Mouse (Mus musculus) heart, embryonic 14.5 days (tissue): ENCODE results near the gene Sned1. TPM values are rescaled to one million over a fixed set of nuclear protein-coding genes. Genes with fewer than 3 reads are reported as not detected.
"Not testable (repeated sequence)": the region's sequence is repeated elsewhere in the genome, so short reads cannot be mapped to it uniquely, and the experiment has no call there.

Experiments
- ATAC-seq: fragments of 200-750 bp; cut with Nextera tagmentation; 2 replicates; pipeline ENCODE4 v1.8.0; 2017; ENCODE audit warnings: low read depth, moderate TSS enrichment; ENCODE audit not compliant: insufficient number of reproducible peaks, insufficient read depth, low FRiP score
- H3K27ac ChIP-seq, 2 experiments: fragments of 200-500 bp in 1 of 2; fragments of 300-500 bp in 1 of 2; sonication (generic) in 1 of 2; replicated peaks in 1 of 2; 2 replicates each; pipeline ENCODE4 v1.5.1; 2012 to 2014; ENCODE audit warnings: low read depth in 2 of 2, low read length in 2 of 2, control low read depth in 1 of 2, mild to moderate bottlenecking in 1 of 2, mixed read lengths in 1 of 2; ENCODE audit not compliant: control insufficient read depth in 1 of 2, insufficient read depth in 1 of 2
- H3K27me3 ChIP-seq: fragments of 300-500 bp; sonication (generic); 2 replicates; pipeline ENCODE4 v1.6.1; 2014; ENCODE audit warnings: mild to moderate bottlenecking, low read length, control low read depth; ENCODE audit not compliant: control insufficient read depth, insufficient read depth
- H3K36me3 ChIP-seq: fragments of 300-500 bp; sonication (generic); 2 replicates; pipeline ENCODE4 v1.6.1; 2014; ENCODE audit warnings: mild to moderate bottlenecking, control low read depth, low read length, mixed read lengths; ENCODE audit not compliant: control insufficient read depth, insufficient read depth
- H3K4me1 ChIP-seq, 2 experiments: fragments of 200-500 bp in 1 of 2; fragments of 300-500 bp in 1 of 2; sonication (generic) in 1 of 2; 2 replicates each; pipeline ENCODE4 v1.6.1; 2012 to 2014; ENCODE audit warnings: low read length in 2 of 2, control low read depth in 1 of 2, mixed read lengths in 1 of 2; ENCODE audit not compliant: control insufficient read depth in 2 of 2, insufficient read depth in 2 of 2
- H3K4me2 ChIP-seq: fragments of 300-500 bp; sonication (generic); 2 replicates; pipeline ENCODE4 v1.6.1; 2014; ENCODE audit warnings: mild to moderate bottlenecking, low read length
- H3K4me3 ChIP-seq, 2 experiments: fragments of 200-500 bp in 1 of 2; fragments of 300-500 bp in 1 of 2; sonication (generic) in 1 of 2; 2 replicates each; pipeline ENCODE4 v1.5.1; 2012 to 2014; ENCODE audit warnings: low read length in 2 of 2, mild to moderate bottlenecking in 2 of 2, control low read depth in 1 of 2, low read depth in 1 of 2, moderate library complexity in 1 of 2; ENCODE audit not compliant: control insufficient read depth in 1 of 2, insufficient read depth in 1 of 2
- H3K9ac ChIP-seq: fragments of 300-500 bp; sonication (generic); 2 replicates; pipeline ENCODE4 v1.6.1; 2014; ENCODE audit warnings: mild to moderate bottlenecking, low read length
- H3K9me3 ChIP-seq: fragments of 300-500 bp; sonication (generic); 2 replicates; pipeline ENCODE4 v1.6.1; 2016; ENCODE audit warnings: low read length, control low read depth; ENCODE audit not compliant: control insufficient read depth
- WGBS: fragments of 180-500 bp; shearing (Covaris S2); extraction: QIAGEN DNeasy Blood & Tissue Kit; methylation state at CpG from one replicate; pipeline ENCODE4 v1.1.7; 2014; 5-methylcytosine and 5-hydroxymethylcytosine counted together
- polyA plus RNA-seq: library from polyadenylated mRNA; unstranded; fragments of >200 nt; fragmentation: Nextera tagmentation; extraction: Ambion mirVana; gene quantifications from 2 replicates; pipeline ENCODE4 v1.2.1, GENCODE M21; 2014

Gene Sned1
- 3.1 TPM in 2 replicates for polyA plus RNA-seq

DNA sequence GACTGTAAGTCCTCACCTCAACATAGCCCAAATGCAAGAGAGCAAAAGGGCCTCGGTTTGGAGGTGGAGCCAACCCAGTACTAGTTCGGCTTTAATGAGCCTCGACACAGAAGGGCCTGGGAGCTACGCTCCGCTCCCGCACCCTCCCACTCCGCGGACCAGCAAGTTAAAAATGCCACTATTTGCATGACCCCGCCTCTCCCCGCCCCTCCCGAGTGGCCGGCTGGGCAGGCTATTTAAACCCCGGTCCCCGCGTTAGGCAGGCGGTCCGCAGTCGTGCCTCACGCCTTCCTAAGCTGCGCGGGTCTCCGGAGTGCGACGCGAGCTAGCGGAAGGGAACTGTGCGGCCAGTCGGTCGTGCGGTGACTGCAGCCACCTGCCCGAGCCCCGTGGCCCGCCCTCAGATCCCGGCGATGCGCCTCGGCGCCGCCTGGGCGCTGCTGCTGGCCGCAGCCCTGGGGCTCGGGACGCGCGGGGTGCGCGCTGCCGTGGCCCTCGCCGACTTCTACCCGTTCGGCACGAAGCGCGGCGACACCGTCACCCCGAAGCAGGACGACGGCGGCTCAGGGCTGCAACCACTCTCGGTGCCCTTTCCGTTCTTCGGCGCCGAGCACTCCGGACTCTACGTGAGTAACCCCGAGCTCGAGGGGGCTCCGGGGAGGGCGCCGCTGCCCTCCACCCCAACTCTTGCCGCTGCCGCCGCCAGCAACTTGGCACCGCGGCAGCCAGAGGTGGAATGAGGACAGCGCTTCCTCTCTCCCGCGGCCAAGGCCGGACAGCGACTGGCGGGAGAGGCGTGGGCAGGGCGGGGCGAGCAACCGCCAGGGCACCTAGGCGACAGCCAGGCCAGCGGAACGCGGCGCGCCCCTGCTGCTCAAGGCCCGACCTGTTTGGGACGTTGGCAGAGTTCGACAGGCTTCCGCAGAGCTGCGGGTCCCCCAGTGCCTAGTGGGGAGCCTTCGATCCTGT, at the start of gene Sned1:
Gene Sned1 (plus strand): TSS at position 266 of the 969 bp plus-strand sequence.
- H3K9me3 ChIP-seq: no peaks in the 10 kb centered on the region

DNA sequence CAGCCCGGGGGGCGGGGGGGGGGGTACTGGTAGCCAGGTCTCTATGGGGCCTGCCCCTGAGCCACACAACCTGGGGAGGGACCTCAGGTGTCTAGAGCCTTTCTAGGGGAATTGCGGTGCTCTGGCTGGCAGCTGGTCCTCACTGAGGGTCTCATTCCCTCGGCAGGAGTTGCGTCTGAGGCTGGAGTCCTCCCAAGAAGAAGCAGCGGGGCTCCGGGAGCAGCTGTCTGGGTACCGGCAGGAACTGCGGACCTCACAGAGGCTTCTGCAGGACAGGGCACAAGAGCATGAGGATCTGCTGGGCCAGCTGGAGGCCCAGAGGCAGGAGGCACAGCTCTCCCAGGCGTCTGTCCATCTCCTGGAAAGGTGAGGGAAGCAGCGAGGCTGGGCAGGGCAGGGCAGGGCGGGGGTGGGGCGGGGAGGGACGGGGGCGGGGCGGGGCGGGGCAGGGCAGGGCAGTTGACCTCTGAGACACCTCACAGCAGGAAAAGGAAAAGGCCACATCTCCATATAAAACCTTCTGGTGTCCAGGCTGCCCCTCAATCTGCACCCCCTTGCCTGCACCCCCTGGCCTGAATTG, 44.8 kb upstream of the Sned1 start:
- Histone ChIP-seq H3K4me2 (no peak overlapping the region), H3K4me1 (no peaks in the 10 kb centered on the region), H3K36me3 (no peaks in the 10 kb centered on the region), H3K27ac (no peak overlapping the region), H3K9ac (no peak overlapping the region), H3K4me3 (no peak overlapping the region), H3K9me3 (peaks cover 9% of the 10 kb centered on the region; the same call in 1 of the 2 replicates), H3K27me3 (peaks cover 41% of the 10 kb centered on the region)
- WGBS: 13% methylated on average over 17 of the region's 17 CpGs
- ATAC-seq: no peak

More for the DNA sequence above, at the start of gene Sned1:
- Histone ChIP-seq H3K4me1 (peaks cover 6 to 9% of the 10 kb centered on the region in 2 experiments), H3K9ac (peak within 1 kb of the TSS; percentile 74), H3K27me3 (peaks cover 25% of the 10 kb centered on the region), H3K27ac (peak within 1 kb of the TSS in 1 of 2 experiments; percentile 45; a peak in 1 of 4 replicates), H3K4me2 (peak within 1 kb of the TSS; percentile 99), H3K36me3 (no peaks in the 10 kb centered on the region), H3K4me3 (peak within 1 kb of the TSS; percentile 45 to 58)
- ATAC-seq: peak; percentile 87
- WGBS: under 1% methylated on average over 95 of the region's 100 CpGs

DNA sequence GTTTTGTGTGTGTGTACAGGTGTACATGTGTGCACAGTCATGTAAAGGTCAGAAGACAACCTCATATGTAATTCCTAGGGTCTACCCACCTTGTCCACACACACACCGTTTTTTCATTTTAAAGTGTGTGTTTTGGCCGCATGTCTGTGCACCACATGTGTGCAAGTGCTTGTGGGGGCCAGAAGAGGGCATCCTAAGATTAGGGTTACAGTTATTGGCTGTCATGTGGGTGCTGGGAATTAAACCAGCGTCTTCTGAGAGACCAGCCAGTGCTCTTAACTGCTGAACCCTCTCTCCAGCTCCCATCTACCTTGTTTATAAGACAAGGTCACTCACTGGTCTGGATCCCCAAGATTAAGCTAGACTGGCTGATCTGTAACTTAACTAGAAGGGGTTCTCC, 40.7 kb upstream of the Sned1 start:
- H3K27me3 ChIP-seq: peaks cover 17% of the 10 kb centered on the region
- ATAC-seq: no peak
- no peak overlapping the region for H3K4me2 ChIP-seq
- H3K27ac ChIP-seq: no peak overlapping the region
- WGBS: 75% methylated on average over 3 of the region's 3 CpGs
- no peaks in the 10 kb centered on the region for H3K4me1 ChIP-seq
- H3K36me3 ChIP-seq: no peaks in the 10 kb centered on the region
- no peak overlapping the region for H3K9ac ChIP-seq
- peaks cover 9% of the 10 kb centered on the region; the same call in 1 of the 2 replicates for H3K9me3 ChIP-seq
- H3K4me3 ChIP-seq: no peak overlapping the region

DNA sequence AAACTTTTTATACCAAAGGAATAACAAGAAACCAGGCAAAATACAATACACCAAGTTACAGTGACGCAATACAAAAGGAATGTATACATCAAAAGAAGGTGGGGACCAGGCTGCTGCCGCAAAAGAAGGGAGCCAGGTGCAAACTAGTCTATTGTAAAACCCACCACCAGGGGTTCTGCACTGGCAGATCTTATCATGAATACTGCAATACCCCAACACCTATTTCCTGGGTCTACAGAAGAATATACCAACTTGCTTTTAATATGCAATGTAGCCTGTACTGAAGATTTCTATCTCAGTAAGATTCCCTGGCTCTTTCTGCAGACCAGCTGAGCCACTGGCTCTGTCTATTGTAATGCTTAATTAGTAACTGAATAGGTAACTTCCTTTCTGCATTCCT, 38.2 kb upstream of the Sned1 start:
- not testable (repeated sequence) for H3K9me3 ChIP-seq, H3K9ac ChIP-seq, ATAC-seq, H3K27me3 ChIP-seq, H3K4me3 ChIP-seq, H3K27ac ChIP-seq, H3K4me2 ChIP-seq, H3K4me1 ChIP-seq, H3K36me3 ChIP-seq
- 95% methylated on average over 2 of the region's 2 CpGs for WGBS

DNA sequence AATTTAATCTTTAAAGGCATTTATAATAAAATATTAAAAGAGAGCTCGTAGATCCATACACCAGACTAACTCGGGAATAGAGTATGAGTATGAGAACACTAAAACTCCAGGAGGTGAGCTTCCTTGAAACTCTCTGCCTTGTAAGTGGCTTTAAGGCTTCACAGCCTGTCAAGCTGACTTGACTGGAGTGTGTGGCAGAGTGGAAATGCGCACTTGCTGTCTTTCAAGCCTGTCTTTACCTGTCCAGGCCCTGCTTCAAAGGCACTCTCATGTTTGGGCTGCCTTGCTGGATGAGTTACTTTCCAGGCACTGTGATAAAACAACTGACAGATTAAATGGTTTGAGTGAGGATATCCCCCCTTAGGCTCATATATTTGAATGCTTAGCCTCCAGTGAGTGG, 37.7 kb upstream of the Sned1 start:
- Histone ChIP-seq H3K4me3 (no peak overlapping the region), H3K27ac (no peak overlapping the region)
- ATAC-seq: no peak

DNA sequence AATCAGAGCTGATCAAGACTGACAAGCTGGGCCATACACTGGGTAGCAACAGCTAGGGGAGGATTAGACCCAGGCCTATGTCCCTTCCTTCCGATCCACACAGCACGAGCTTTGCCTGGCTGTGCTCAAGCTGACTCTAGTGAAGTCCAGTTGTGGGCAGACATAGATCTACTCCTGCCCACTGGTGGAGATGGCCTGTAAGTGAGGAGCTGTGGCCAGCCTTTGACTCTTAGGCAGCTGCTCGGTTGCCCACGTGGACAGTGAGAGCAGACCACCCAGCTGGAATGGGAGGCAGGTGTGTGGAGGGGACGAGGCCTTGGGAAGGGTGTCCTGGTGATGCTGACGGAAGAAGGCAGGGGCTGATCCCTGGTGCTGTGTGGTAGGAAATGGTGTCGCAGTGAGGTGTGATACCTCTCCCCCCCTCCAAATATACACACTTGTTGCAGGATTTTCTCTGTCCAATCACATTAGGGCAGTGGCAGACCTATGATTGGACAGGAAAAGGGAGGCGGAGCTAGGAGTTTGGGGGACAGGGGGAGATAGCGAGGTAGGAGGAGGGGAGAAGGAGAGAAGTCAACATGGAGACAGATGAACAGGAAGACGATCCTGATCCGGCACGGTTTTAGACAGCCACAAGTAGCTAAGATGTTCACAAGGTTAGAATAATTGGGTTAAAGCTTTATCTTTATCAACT, 29.2 kb upstream of the Sned1 start:
- peaks cover 26 to 28% of the 10 kb centered on the region in 2 experiments for H3K4me1 ChIP-seq
- ATAC-seq: no peak
- H3K4me3 ChIP-seq: no peak overlapping the region
- H3K27me3 ChIP-seq: no peaks in the 10 kb centered on the region
- no peak overlapping the region for H3K27ac ChIP-seq
- no peak overlapping the region for H3K9ac ChIP-seq
- no peaks in the 10 kb centered on the region for H3K36me3 ChIP-seq
- no peaks in the 10 kb centered on the region for H3K9me3 ChIP-seq
- H3K4me2 ChIP-seq: no peak overlapping the region
- 70% methylated on average over 12 of the region's 12 CpGs for WGBS

More for the DNA sequence above, 37.7 kb upstream of the Sned1 start:
- Histone ChIP-seq H3K4me2 (no peak overlapping the region), H3K9me3 (peaks cover 9% of the 10 kb centered on the region; the same call in 1 of the 2 replicates), H3K27me3 (no peaks in the 10 kb centered on the region; the same call in 1 of the 2 replicates), H3K36me3 (no peaks in the 10 kb centered on the region), H3K4me1 (no peaks in the 10 kb centered on the region), H3K9ac (no peak overlapping the region)
- WGBS: 73% methylated on average over 3 of the region's 3 CpGs

DNA sequence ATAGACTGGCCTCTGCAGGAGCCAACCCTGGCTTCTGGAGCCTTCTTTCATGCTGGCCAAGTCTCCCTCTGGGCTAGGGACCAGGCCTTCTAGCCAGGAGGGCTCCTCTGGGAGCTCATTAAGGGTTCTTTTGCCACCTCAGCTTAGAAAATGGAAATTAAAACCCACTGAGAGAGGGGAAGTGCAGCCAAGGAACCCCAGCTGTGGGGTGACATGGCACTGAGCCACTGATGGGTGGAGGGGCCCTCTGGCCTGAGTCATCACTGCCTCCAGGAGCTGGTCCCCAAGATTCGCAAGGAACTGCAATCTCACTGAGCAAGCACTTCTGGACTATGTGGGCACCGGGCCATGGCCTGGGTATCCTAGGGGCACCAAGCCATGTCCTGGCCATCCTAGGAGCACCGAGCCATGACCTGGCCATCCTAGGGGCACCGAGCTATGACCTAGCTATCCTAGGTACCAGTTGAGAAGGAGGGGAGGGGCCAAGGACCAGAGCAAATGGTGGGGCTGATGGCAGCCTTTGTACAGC, 28.0 kb upstream of the Sned1 start:
- Histone ChIP-seq H3K27ac (no peak overlapping the region), H3K9ac (no peak overlapping the region), H3K9me3 (no peaks in the 10 kb centered on the region), H3K4me2 (no peak overlapping the region), H3K4me3 (no peak overlapping the region), H3K4me1 (peaks cover 33 to 38% of the 10 kb centered on the region in 2 experiments), H3K36me3 (no peaks in the 10 kb centered on the region), H3K27me3 (no peaks in the 10 kb centered on the region)
- no peak for ATAC-seq
- 87% methylated on average over 4 of the region's 4 CpGs for WGBS
